Mouse (Mus musculus) heart, adult 11 months (tissue): ENCODE measurements at regions not wholly inside any gene's neighbourhood (a gene's known extent, or its start where the extent isn't known, plus 50 kb on each side); places are given as distances from the start of the nearest gene placed in this dataset.
A peak's percentile ranks its signal among the peaks of the same experiment; 100 is the strongest.

Experiments used
- DNase-seq: peaks from one replicate; pipeline ENCODE4 v3.0.0; 2022

GRCm38 (mm10) chr8:88883751-88884390 is 160.1 kb downstream of the Sall1 start:
- DNase-seq = no peak

GRCm38 (mm10) chr8:88879857-88880256 is 164.1 kb downstream of the Sall1 start:
- DNase-seq = peak; percentile 98

GRCm38 (mm10) chr8:88877921-88878320 is 166.0 kb downstream of the Sall1 start:
- no peak for DNase-seq

- no peak for DNase-seq
Observed at GRCm38 (mm10) chr8:88862846-88863455, 166.1 kb downstream of the Cyld start.

GRCm38 (mm10) chr8:88857216-88857615 is 160.4 kb downstream of the Cyld start:
- no peak for DNase-seq

- no peak for DNase-seq
Observed at GRCm38 (mm10) chr8:88853200-88853599, 156.4 kb downstream of the Cyld start.

- no peak for DNase-seq
Observed at GRCm38 (mm10) chr8:88845916-88846315, 149.1 kb downstream of the Cyld start.

GRCm38 (mm10) chr8:88844370-88844769 is 147.5 kb downstream of the Cyld start:
- no peak for DNase-seq

GRCm38 (mm10) chr8:88842451-88842850 is 145.6 kb downstream of the Cyld start:
- DNase-seq = no peak

GRCm38 (mm10) chr8:88840096-88840495 is 143.3 kb downstream of the Cyld start:
- no peak for DNase-seq

- no peak for DNase-seq
Observed at GRCm38 (mm10) chr8:88835756-88836291, 139.0 kb downstream of the Cyld start.

GRCm38 (mm10) chr8:88825816-88826215 is 129.0 kb downstream of the Cyld start:
- DNase-seq = peak; percentile 45

- peak; percentile 72 for DNase-seq
Observed at GRCm38 (mm10) chr8:88823931-88824330, 127.1 kb downstream of the Cyld start.

GRCm38 (mm10) chr8:88820275-88820850 is 123.5 kb downstream of the Cyld start:
- peak; percentile 60 for DNase-seq

GRCm38 (mm10) chr8:88816461-88816860 is 119.6 kb downstream of the Cyld start:
- DNase-seq = peak; percentile 53

- peak; percentile 54 for DNase-seq
Observed at GRCm38 (mm10) chr8:88814246-88814645, 117.4 kb downstream of the Cyld start.

GRCm38 (mm10) chr8:88812901-88813676 is 116.3 kb downstream of the Cyld start:
- peak; percentile 55 for DNase-seq

GRCm38 (mm10) chr8:88806851-88807250 is 110.0 kb downstream of the Cyld start:
- peak; percentile 44 for DNase-seq
